Mouse (Mus musculus) myocyte (in vitro differentiated cells): ENCODE measurements around the gene Gm8127. TPM values are rescaled to one million over a fixed set of nuclear protein-coding genes. Genes with fewer than 3 reads are reported as not detected.
"Not testable (repeated sequence)": the region's sequence is repeated elsewhere in the genome, so short reads cannot be mapped to it uniquely, and the experiment has no call there.

Source experiments
- H3K27me3 ChIP-seq: one replicate; pipeline ENCODE4 v1.6.1; 2011; ENCODE audit not compliant: control insufficient read depth, insufficient read depth, insufficient read length
- H3K36me3 ChIP-seq: one replicate; pipeline ENCODE4 v1.6.1; 2011; ENCODE audit not compliant: control insufficient read depth, insufficient read depth
- H3K4me2 ChIP-seq: one replicate; pipeline ENCODE4 v1.6.1; 2011; ENCODE audit warnings: low read depth, control low read depth
- H3K4me3 ChIP-seq: one replicate; pipeline ENCODE4 v1.5.1; 2011; ENCODE audit warnings: mild to moderate bottlenecking, control low read depth, moderate library complexity
- H3K79me2 ChIP-seq: one replicate; pipeline ENCODE4 v1.6.1; 2011; ENCODE audit not compliant: control insufficient read depth, insufficient read depth
- H3ac ChIP-seq: one replicate; pipeline ENCODE4 v1.6.1; 2011; ENCODE audit not compliant: control insufficient read depth, insufficient read length
- polyA plus RNA-seq: library from polyadenylated mRNA; unstranded; fragments of >200 nt; fragmentation: generic; extraction: Trizol; gene quantifications from one replicate; pipeline ENCODE4 v1.2.1, GENCODE M21; 2012; ENCODE audit warnings: missing spikeins

Gene Gm8127
- polyA plus RNA-seq = not detected

DNA sequence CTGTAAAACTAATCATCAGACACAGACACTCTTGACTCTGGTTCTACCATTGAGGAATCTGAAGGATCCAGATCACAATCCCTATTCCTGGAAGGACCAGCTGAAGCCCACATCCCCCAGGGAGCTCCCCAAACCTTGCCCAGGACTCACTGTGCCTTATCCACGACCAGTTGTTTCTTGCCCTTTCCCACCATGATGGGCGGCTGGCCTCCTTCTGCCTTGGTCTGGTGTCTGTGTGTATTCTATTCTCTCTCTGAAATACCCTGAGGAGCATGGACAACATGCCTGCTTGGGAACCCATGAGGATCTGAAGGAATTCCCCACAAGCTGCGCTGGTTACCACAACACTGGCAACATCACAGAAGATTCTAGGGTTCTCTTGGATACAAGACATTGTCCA is at the start of gene Gm8127:
TSS of gene Gm8127 (minus strand) at position 330 of the 400 bp plus-strand sequence.
- H3ac ChIP-seq, H3K79me2 ChIP-seq, H3K36me3 ChIP-seq, H3K4me2 ChIP-seq, H3K27me3 ChIP-seq, H3K4me3 ChIP-seq: not testable (repeated sequence)

GRCm38 (mm10) chr14:43337646-43338045 is 44.0 kb upstream of the Gm8127 start:
- H3K4me3 ChIP-seq, H3K36me3 ChIP-seq, H3ac ChIP-seq, H3K4me2 ChIP-seq, H3K79me2 ChIP-seq, H3K27me3 ChIP-seq: not testable (repeated sequence)

DNA sequence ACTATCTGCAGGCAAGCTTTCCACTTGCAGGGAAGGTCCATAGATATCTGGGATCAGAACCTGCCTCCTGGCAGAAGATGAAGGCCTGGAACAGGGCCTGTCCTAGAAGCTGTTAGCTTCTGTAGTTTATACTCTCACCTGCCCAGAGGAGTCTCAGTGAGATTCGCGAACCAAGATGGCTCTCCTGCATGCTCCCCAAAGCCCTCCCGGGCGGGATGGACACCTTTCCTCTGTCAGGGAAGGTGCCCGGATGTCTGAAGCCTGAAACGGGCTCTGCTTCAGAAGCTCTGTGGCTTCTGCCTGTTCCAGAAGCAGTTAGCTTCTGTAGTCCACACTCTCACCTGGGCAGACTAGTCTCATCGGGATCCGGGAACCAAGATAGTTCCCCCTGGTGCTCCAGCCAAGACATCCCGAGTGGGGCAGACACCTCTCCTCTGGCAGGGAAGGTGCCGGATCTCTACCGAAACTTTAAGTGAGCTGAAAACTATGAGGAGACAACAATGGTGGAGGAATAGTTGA is 37.8 kb upstream of the Gm8127 start:
- not testable (repeated sequence) for H3K79me2 ChIP-seq, H3ac ChIP-seq, H3K36me3 ChIP-seq, H3K4me3 ChIP-seq, H3K4me2 ChIP-seq, H3K27me3 ChIP-seq

DNA sequence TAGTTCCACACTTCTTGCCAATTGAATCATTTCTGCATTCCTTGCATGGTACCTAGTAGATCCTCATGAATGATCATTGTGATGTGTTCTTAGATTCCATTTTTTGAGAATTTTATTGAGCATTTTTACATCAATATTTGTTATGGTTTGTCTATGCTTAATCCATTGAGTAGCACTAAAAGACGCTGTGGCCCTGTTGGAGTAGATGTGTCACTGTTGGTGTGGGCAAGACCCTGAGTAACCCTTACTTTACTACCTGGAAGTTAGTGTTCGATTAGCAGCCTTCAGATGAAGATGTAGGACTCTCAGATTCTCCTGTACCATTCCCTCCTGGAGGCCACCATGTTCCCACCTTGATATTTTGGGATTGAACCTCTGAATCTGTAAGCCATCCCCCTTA is 35.0 kb upstream of the Gm8127 start:
- H3K27me3 ChIP-seq, H3K4me3 ChIP-seq, H3K4me2 ChIP-seq: not testable (repeated sequence)

GRCm38 (mm10) chr14:43319516-43319915 is 25.9 kb upstream of the Gm8127 start:
- not testable (repeated sequence) for H3K4me3 ChIP-seq, H3K27me3 ChIP-seq, H3ac ChIP-seq, H3K4me2 ChIP-seq, H3K36me3 ChIP-seq, H3K79me2 ChIP-seq

More for the DNA sequence above, 35.0 kb upstream of the Gm8127 start:
- not testable (repeated sequence) for H3K36me3 ChIP-seq, H3K79me2 ChIP-seq, H3ac ChIP-seq

- H3K4me2 ChIP-seq = not testable (repeated sequence)
Measured at GRCm38 (mm10) chr14:43278681-43279080, 15.0 kb downstream of the Gm8127 start.

GRCm38 (mm10) chr14:43278146-43278545 is 15.5 kb downstream of the Gm8127 start:
- H3K27me3 ChIP-seq, H3K4me2 ChIP-seq, H3K36me3 ChIP-seq, H3K79me2 ChIP-seq, H3ac ChIP-seq, H3K4me3 ChIP-seq: not testable (repeated sequence)

More at GRCm38 (mm10) chr14:43278681-43279080, 15.0 kb downstream of the Gm8127 start:
- not testable (repeated sequence) for H3ac ChIP-seq, H3K36me3 ChIP-seq, H3K79me2 ChIP-seq, H3K4me3 ChIP-seq, H3K27me3 ChIP-seq

DNA sequence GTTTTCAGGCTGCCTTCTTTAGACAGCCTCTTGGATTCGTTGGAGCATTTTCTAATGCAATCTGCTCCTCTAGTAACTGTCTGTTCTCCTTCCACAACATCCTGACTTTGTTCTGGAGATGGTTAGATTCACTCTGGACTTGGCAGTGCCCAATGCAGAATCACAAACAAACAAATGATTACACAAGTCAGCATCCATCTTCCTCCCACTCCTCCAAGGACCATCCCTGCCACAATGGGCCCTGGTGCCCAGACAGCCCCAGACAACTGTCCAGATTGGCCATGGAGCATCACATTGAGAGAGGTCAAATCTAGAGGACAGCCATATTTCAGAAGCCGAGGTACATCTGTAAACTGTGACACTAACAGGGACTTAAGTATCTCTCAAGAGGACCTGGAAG is 16.2 kb downstream of the Gm8127 start:
- H3K27me3 ChIP-seq, H3K36me3 ChIP-seq, H3K79me2 ChIP-seq, H3K4me3 ChIP-seq, H3ac ChIP-seq, H3K4me2 ChIP-seq: not testable (repeated sequence)

DNA sequence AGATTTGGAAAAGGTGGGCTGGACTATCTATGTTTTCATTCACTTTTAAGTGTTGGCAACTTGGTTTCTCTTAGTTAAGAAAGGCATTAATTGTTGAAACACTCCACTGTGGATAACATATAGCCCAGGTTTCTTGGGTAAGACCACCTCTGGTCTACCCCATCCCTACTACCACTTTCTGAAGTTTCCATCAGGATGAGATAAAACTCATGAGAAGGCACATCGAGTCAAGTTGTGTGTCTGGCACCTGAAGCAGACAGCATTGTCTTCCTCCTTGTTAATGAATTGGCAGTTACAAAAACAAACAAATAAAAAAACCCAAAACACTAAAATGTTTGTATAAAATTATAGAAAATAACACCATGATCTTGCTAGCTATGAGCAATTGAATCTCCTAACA is 17.9 kb downstream of the Gm8127 start:
- not testable (repeated sequence) for H3K79me2 ChIP-seq, H3ac ChIP-seq, H3K27me3 ChIP-seq, H3K36me3 ChIP-seq
- peak overlapping the region; percentile 16 for H3K4me3 ChIP-seq
- peak overlapping the region; percentile 52 for H3K4me2 ChIP-seq

DNA sequence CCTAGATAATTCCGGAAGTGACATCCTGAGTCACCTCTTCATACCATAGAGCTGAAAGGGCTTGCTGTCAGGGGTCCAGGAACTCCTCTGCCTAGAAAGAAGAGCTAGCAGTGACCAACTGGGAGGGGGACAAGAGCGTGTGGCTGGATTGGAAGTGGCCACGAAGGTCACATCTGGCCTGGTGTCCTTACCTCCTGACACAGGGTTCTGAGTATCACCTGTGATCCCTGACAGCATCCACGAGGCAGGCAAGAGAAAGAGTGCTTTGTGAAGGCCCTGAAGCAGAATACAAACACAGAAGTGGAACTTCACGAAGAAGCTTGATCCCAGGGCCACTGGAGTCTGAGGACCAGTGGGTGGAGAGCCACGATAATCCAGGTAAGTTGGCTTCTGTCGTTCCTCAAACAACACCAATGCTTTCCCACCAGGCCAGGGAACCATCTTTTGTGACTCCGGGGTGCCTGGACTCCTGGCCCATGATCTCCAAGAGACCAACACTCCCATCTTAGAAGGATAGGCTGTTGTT is 18.6 kb downstream of the Gm8127 start, which contains the start of gene Gm9732:
TSS of gene Gm9732 (plus strand) at position 51 of the 526 bp plus-strand sequence.
- H3K36me3 ChIP-seq, H3K79me2 ChIP-seq, H3ac ChIP-seq, H3K27me3 ChIP-seq: not testable (repeated sequence)
- Histone ChIP-seq H3K4me2 (peak within 1 kb of the TSS; percentile 52), H3K4me3 (peak within 1 kb of the TSS; percentile 16)

DNA sequence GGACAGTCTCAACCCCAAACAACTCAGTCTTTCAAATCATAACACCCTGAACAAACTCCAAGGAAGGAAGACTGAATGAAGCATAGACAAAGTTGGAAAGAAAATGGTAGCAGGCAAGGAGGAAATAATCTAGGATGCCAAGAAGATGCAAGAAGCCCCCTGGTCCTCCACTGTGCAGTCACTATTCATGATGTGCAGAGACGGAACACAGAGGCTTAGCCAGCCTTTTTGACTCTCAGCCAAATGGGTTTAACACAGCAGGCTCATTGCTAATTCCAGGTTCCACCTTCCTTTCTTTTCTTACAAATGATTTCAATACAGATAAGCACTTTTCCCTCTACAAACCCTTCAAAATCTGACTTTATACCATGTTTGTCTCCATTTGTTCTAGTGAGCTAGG is 20.5 kb downstream of the Gm8127 start:
- not testable (repeated sequence) for H3K79me2 ChIP-seq, H3K36me3 ChIP-seq, H3K27me3 ChIP-seq, H3K4me3 ChIP-seq, H3K4me2 ChIP-seq, H3ac ChIP-seq

- not testable (repeated sequence) for H3K4me2 ChIP-seq, H3K4me3 ChIP-seq, H3K27me3 ChIP-seq, H3K79me2 ChIP-seq, H3K36me3 ChIP-seq, H3ac ChIP-seq
Measured at GRCm38 (mm10) chr14:43269211-43269610, 24.4 kb downstream of the Gm8127 start.

- not testable (repeated sequence) for H3ac ChIP-seq, H3K4me3 ChIP-seq, H3K36me3 ChIP-seq, H3K27me3 ChIP-seq, H3K79me2 ChIP-seq, H3K4me2 ChIP-seq
Measured at GRCm38 (mm10) chr14:43268521-43269084, 25.0 kb downstream of the Gm8127 start.
